Mouse (Mus musculus) heart, postnatal 0 days (tissue): ENCODE data around the gene Pepd.

Experiments
- CTCF ChIP-seq: IDR thresholded peaks from 2 replicates; pipeline ENCODE4 v1.5.1; 2016; ENCODE audit warnings: antibody characterized with exemption, control low read depth, low read depth
- EP300 ChIP-seq: IDR thresholded peaks from 2 replicates; pipeline ENCODE4 v1.6.1; 2016; ENCODE audit warnings: antibody characterized with exemption, low read depth

GRCm38 (mm10) chr7:35023251-35023650, 111.1 kb downstream of the Pepd start:
- no peak; the same call in 1 of the 2 replicates for TF ChIP-seq CTCF
- TF ChIP-seq EP300 = no peak
